Mouse (Mus musculus): ENCODE measurements around the gene Trpc5.

DNA sequence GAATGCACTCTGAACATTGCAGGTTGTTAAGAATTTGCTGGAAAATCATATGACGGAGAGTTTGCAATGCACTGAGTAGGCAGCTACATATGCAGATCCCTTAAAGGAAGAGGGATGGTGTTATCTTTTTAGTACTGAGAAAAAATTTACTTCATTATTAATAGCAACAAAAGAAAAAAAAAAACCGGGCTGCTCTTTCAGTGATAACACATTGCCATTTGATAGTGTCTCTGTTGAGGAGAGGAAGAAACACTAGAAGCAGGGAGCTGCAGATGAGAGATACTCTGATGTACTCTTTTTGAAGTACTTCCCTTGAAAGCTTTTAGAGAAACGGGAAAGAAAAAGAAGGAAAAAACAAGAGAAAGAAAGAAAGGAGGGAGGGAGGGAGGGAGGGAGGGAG, 43.2 kb downstream of the Trpc5 start:
- TF ChIP-seq MAFK (IDR thresholded peaks at IDR 0.05; ENCODE audit: insufficient read depth, low read depth, low read length) (no peak), HCFC1 (IDR thresholded peaks at IDR 0.05; ENCODE audit: borderline replicate concordance, insufficient read depth, low read length) (no peak), ZC3H11A (IDR thresholded peaks at IDR 0.05; ENCODE audit: borderline replicate concordance, low read depth, low read length) (no peak), ZNF384 (IDR thresholded peaks at IDR 0.05; ENCODE audit: low read depth, low read length) (no peak)

Measured in ES-E14 (cell line).